Mouse (Mus musculus) heart, adult 9 months (tissue): ENCODE results near the gene Wdtc1.

Experiments used
- DNase-seq, 2 experiments: peaks; one replicate each; pipeline ENCODE4 v3.0.0; 2022; ENCODE audit warnings: low spot score in 2 of 2

Wdtc1 gene

DNA sequence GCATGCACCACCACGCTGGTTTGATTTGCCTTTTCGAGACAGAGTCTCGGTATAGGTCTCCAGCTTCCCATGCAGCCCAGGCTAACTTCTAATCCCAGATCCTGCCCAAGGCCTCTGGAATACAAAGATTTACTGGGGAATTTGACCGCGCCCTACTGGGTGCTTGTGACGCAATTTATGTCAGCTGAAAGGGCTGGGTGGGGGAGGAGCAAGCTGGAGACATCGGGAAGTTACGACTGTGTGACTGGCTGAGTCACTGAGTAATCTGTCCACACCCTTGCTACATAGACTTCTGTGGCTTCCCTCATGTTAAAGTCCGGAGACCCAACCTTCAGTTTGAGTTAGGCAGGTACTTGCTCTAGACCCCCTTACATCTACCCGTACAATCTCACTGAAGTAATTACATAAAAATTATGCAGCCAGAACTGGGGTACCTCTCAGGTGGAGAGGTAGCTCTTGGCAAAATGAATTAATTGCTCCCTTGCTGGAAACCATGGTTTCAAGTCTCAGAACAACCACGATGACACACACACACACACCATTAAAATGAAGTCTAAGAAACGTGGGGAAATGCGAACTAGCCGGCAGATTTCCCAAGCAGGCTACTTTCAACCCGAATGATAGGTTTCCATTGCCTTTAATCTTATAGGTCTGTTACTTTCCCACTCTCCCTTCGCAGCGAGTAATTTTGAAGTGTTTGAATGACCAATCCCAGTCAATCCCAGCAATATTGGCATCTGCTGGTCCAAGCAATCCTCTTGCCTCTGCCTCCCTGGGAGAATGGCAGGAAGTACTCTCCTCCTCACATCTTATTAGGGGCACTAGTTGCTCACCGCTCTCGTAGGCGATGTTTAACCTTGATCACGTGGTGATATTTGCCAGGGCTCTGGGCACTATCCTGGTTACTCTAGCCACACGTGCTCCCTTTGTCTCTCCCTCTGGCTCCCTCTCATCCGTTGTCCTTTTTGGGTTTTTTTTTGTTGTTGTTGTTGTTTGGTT is at the start of gene Wdtc1:
Wdtc1 (minus strand) TSS at position 115 of the 999 bp plus-strand sequence.
- DNase-seq = no peak

DNA sequence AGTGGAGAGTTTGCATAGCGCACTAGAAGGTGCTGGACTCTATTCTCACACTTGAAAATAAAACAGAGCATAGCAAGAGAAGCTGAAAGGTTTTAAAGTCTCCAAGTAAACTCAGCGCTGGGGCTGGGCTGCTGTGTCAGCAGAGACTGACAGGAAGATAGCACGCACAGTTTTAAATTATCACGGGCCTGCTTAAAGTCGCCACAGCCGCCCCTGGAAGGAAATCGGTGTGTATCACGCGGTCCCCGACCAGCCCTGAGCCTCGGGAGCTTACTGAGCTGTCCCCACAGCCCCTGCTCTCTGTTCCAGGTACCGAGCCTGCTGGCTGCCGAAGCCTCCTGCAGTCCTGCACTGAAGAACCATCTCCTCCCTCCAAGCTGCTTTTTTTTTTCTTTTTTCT is 48.7 kb upstream of the Wdtc1 start:
- no peak for DNase-seq

DNA sequence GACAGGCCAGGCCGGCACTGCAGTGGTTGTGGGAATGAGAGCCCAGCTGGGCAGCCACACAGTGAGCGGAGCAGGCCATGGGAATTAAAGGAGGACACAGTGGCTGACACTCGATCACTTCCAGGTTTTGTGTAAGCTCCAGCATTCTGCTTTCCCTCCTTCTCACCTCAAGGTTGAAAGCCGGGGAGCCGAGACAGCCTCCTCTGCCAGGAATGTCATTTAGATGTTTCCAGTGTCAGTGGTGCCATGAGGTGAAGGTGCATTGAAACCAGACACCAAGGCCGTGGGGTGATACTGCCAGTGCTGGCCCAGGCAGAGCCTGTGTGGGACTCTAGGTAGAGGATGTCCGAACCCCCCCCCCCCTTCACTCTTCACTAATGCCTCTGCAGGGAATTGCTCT is 46.8 kb upstream of the Wdtc1 start:
- DNase-seq = no peak

DNA sequence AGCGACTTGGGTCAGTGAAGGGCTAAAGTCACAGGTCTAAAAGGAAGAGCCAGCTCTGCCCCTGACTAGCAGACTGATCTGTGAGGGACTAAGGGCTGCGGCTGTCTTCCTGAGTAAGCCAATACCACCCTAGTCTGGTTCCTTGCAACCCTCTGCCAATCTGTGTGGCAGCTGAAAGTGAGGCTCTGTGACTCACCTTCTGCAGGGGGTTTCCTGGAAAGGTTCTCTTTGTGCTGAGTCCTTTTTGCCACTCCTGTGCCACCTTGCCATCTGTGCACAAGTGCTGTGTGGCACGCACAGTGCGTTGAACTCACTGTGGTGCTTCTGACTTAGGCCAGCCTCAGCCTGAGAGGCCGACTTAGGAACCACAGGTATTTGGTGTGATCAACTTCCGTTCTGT is 46.2 kb upstream of the Wdtc1 start:
- no peak for DNase-seq

DNA sequence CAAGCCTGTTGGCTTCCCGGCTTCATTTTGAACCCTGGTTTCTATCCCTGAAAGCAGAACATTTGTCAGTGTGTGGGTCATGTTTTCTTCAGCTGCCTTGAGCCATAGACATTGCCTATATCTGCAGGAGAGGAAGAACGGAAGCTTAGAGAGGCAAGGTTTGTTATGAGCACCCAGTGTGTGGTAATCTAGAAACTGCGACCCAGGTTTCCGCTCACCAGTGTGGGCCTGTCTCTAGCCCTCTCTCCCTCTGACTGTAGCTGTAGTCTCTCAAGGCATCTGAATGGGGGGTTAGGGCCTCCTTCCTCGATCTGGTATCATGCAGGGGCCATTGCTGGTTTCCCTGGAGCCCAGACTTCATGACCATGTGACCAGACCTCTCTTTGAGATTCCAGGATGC is 45.3 kb upstream of the Wdtc1 start:
- DNase-seq = no peak

DNA sequence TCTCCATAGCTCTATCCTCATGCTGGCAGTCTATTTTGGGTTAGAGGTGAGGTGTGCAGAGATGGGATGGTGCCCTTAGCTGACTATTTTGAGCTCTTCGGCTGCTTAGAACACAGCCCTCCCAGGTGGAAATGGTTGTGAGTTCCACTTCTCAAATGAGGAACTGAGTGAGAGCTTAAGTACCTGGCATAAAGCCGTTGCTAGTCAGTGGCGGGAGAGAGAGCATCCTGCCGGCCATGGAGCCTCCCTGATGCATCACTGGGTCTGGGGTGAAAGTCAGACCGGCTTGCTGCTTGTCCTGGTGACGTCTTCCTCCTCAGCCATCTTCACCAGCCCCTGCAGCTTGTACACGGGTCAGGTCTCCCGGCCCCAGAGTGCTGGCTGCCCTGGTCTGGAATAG is 44.7 kb upstream of the Wdtc1 start:
- no peak for DNase-seq

DNA sequence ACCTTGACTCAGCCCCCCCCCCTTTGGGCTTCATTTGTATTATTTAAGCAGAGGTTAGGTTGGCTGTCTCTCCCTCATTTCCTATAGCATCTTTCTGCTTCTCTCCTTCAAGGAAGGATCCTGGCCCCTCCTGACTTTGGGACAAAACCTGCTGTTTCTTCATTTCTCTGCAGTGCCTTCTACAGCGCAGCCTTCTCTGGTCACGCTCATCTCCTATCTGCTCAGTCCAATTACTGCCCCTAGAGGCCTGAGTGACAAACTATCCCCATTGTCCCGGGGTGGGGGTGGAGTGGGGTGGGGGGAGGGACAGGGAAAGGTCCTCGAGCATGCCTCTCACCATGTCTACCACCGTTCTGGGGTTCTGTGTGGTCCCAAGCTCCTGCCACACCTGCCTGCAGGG is 44.0 kb upstream of the Wdtc1 start:
- no peak for DNase-seq

DNA sequence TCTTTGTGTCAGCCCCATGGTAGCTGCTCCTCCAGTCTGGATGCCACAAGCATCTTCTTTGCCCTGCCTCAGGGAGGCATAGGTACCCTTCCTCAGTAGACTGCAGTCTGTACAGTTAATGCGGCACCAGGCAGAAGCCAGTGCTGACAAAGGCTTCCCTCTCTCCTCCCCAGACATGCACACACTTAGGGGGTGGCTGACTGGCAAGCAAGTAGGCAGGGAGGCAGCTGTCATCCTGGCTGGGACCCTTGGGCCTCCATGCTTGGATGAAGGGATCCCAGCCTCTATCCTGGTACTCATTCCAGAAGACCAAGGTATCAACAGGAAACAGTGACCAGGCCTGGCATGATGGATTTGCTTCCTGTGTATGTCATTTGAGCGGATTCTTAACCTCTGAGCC is 42.8 kb upstream of the Wdtc1 start:
- DNase-seq = no peak

DNA sequence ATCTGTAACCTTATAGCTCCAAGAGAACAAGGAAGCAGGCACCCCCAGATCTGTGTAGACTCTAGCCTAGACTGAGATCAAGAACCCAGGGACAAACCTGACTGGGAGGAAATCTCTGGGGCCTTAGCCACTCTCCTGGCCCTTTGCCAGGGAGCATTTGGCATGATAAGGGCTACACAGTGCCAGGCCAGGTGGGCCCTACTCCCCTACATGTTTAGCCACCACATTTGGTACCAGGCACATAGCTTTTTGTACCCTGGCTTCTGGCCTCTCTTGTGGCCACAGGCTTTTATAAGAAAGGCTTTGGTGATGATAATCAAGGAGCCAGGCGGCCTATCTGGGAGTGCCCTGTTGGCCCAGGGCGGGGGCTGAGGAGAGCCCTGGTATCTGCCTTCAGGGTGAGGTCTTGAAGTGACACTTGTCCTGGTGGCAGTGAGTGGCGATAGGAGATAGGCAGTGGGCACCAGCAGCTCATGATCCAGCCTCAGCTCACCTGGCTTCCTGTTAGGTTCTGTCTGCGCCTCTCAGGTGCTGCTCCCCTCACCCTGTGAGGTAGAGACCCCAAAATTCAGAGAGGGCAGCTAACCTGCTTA is 41.8 kb upstream of the Wdtc1 start:
- no peak for DNase-seq

DNA sequence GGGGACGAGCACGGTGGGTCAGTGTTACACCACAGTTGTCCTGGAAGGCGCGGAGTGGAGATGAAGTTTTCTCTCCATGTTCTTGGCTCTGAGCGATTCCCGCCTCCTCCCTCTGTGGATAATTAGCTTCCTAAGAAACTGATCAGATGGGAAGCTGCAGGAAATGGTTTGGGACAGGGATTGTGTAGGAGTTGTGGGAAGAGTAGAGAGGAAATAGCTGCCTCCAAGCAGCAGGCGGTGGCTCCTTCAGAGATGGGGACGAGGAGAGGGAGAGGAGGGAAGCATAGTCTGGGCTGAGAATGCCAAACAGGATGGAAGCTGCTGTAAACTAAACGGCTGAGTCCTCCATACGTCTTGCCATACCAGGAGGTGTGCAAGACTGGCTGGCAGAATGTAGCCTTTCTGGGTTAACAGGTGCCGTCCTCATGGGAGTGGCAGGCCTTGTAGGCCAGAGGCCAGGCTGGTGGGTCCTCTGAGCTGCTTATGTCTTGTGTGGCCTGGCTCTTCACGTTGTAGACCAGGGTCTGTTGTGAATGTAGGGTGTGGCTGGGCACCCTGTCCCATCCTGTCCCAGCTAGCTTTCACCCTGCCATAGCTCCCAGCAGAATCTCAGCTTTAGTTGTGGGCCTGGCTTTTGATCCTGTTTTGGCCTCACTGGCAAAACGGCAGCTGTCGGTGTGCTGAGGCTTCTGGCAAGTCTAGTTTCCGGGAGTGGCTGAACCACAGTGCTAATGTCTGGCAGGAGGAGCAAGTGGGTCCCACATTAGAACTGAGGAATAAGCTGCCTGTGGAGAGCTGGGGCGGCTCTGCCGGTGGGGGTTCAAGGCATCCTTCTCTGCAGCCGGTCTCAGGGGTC is 38.1 kb upstream of the Wdtc1 start:
- DNase-seq = peak in 1 of 2 experiments; percentile 56

DNA sequence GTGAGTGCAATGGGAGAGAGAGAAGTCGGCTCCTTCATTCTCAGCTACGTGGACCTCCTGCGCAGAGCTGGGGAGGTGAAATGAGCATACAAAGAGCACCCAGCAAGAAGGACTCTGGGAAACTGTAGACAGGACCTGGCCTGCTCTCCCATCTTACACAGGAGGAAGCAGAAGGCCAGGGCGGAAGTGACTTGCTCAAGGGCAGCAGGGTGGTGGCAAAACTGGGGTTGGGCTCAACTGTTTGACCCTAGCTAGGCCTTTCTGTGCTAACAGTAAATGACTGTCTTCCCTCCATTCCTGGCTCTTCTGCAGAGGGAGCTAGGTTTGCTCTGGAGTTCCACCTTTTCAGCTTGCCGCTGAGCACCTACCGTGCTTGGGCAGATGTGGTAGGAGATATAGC is 37.3 kb upstream of the Wdtc1 start:
- no peak for DNase-seq

DNA sequence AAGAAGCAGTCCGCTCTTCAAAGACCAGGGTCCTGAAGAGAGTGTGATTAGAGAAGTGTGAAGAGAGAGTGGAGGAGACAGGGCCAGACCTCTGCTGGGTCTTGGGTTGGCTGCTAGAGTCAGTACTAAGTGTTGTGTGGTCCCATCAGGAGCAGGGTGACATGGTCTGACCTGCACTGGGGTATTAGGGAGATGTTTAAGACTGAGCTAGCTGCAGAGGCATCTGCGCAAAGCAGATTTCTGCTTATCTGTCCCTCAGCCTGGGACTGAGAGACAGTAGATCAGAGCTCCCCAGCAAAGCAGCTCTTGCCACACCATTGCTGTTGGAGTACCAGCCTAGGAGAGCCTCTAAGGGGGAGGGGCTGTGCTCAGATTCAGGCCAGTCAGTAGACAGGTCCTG is 36.8 kb upstream of the Wdtc1 start:
- DNase-seq = no peak

DNA sequence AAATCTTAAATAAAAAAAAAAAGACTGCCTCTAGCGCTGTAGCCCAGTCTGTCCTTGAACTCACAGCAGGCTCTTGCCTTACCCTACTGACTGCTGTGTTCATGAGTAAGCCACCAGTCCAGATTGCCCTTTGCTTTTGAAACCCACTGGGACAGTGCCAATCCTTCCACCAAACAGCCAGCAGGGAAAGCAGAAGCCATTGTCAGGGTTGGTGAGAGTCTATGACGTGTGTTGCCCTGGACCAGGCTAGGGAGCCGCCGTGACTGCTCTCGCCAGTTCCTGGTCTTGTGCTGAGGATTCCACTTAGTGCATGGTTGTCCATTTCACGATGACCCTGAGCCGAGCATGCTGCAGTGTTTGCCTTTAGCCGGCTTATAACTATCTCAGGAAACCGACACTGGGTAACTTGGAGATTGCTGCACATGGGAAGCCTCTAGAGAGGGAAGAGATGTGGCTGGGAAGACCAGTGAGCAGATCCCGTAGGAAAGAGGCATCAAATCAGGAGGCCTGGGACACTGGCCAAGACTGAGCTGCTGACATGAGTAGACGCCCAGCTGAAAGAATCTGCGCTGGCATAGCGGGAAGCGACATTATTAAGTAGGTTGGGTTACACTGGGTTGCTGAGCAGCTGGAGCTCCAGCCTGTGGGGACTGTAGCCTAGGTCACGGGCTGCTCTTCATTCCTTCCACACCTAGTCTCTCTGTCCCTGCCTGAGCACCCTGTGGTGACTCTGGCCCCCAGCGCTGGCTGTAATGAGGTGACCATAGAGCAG is 35.7 kb upstream of the Wdtc1 start:
- DNase-seq = peak; percentile 70 to 76

DNA sequence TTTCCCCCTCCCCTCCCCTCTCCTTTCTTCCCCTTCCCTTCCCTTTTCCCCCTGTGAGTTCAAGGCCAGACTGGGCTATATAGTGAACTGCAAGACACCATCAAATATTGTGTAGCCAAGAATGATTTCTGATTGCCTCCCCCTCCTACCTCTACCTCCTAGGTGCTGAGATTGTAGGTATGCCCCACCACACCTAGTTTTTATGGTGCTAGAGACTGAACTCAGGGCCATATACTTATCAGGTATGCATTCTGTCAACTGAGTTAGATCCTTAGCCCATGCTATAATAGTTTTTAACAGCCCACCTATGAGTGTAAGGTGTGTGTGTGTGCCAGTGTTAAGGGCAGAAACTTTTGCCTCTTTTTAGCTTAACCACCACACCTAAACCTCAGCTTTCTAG is 33.8 kb upstream of the Wdtc1 start:
- DNase-seq = no peak

DNA sequence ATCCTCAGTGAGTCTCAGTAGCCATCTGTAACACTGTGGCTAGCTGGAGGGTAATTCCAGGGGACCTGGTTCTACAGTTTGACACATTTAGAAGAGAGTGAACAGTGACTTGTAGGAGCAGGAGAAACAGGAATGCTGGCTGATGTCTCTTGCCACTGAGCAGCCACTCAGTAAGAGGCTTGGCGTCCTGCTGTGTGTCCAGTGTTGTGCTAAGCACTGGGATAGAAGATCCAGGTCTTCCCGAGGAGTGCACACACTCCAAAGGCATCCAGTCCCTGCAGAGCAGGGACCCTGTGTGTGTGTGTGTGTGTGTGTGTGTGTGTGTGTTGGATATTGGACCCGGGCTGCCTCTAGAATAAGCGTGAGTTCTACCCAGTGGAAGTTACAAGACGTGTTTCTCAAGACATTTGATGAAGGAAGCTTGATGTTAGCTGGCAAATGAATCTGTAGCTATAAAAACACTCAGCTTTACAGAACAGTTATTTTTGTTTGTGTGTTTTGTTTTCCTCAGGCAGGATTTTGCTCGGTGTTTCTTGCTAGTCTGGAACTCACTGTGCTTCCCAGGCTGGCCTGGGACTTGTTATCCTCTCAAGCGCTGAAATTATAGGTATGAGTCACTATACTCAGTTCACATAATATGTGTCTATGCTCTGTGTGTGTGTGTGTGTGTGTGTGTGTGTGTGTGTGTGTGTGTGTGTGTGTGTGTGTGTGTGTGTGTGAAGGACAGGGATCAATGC is 32.9 kb upstream of the Wdtc1 start:
- DNase-seq = no peak

DNA sequence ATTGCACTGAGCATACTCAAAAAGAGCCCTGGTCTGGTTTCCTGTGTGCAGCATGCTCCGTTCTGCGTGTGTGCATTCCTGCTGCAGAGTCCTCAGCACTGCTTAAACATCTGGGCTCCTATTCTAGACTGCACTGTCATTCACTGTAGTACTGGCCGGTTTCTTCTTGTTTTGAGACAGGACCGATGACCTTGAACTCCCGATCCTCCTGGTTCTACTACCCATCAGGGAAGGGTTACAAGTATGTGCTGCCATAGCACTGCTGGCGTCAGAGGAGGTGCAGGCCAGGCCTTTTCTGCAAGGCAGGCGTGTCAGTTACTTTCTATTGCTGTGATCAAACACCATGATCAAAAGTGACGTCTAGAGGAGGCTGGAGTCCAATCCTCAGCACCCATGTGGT is 27.9 kb upstream of the Wdtc1 start:
- no peak for DNase-seq

DNA sequence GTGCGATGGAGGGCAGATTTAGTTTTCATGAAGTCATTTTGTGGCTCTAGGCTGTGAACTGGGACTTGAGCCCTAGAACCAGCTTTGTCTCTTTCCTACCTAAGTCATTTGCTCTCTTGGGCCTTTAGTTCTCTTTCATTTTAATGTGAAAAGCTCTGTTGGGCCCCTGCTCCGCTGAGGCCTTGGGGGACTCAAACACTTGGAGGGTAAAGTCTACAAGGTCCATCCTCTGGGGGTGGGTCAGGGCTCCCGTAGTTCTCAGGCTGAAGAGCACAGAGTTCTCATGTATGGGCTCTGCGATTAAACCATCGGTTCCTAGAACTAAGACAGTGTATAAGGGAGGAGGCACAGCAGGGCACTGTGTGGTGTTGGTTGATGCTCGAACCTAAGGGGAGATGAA is 27.3 kb upstream of the Wdtc1 start:
- DNase-seq = no peak

DNA sequence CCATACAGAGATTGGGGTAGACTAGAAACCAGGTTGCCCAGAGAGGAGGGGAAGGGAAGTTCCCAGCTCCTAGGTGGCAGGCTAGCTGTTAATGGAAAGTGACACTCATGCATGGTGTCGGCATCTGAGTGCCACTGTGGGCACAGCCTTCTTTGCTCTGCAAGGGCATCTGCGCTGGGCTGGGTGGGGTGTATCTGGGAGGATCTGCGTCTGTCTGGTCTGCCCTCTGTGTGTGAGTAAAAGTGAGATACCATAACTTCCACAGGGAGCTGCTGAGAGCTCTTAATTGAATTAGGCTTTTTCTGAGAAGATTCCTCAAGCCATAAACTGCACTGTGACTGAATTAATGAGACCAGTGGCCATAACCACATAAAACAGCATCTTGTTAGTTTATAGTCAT is 26.6 kb upstream of the Wdtc1 start:
- DNase-seq = no peak

DNA sequence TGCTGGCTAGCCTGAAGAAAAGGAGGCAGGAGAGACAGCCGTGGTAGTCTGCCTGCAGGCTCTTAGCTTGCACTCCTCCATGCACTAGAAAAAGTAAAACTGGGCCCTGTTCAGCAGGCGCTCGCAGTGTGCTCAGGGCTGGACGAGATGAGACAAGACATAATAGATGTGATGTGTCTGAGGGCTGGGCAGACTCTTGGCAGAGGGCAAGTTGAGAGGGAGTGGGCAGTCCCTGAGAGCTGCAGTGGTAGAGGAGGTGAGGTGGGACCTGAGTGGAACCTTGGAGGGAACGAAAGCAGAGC is 25.7 kb upstream of the Wdtc1 start:
- DNase-seq = no peak

DNA sequence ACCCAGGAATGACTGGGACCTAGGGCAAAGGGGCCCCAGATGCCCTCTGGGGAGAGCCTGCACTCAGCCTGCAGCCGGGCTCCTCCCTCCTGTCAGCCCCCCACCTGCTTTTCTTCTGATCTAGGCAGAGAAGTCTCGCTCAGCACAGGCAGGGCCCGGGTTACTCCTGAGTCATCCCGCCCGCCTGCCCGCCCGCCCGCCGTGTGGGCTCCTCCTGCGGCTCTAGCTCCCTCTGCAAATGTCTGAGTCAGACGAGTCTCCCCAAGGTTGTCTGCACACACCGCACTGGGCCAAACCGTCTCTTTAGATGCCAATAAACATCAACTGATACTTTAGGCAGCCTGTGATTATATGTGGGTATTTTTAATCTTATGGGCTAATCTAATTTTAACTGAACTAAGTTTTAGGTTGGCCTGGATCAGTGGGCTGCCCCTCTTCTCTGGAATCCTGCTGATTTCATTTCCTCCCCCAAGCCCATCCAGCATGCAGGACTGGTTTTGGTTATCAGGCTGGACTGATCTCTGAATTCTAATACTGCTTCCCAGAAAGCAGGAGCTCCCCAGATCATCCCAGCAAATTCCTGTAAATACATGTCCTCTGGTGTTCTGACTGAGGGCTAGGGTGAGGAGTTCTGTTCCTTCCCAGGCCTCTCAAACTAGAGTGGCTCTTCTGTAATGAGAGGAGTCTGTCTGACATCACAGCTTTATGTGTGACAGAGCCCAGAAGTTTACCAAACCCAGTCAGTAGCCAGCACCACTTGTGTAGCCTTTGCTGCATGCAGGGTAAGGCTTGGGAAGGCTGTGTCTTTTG is 25.2 kb upstream of the Wdtc1 start:
- DNase-seq = no peak
